Mouse (Mus musculus): ENCODE results near the gene Gon4l. TPM values are rescaled to one million over a fixed set of nuclear protein-coding genes. Genes with fewer than 3 reads are reported as not detected.

Gon4l gene
- total and polyA plus RNA-seq, 3 experiments, result 33.8 to 52.2 (median 35.0) TPM

DNA sequence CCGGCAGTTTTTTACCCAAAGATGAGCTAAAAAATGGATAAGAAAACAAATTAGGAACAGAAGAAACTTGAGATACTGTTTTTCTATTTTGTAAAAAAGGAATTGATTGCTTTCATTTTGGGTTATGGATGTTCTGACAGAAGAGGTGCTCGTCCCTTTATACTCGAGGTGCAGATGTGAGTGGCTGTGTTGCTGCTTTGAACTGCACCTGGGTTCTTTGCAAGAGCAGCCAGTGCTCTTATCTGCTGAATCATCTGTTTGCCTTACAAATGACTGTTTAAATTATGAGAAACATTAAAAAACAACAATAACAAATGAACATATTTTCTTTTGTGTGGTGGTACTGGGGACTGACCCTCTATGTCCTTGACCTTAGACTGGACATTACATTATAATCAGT lies 94.5 kb downstream of the Gon4l start:
- Histone ChIP-seq H3K27me3 (ENCODE audit: control insufficient read depth in 1 of 2, insufficient read depth in 2 of 2, low read length in 2 of 2) (no peaks in the 10 kb centered on the region), H3K36me3 (ENCODE audit: control insufficient read depth in 1 of 2, insufficient read depth in 2 of 2, low read length in 2 of 2) (peaks cover 11 to 40% of the 10 kb centered on the region in 2 experiments)
- no peak for DNase-seq (ENCODE audit: low read depth, low spot score)

DNA sequence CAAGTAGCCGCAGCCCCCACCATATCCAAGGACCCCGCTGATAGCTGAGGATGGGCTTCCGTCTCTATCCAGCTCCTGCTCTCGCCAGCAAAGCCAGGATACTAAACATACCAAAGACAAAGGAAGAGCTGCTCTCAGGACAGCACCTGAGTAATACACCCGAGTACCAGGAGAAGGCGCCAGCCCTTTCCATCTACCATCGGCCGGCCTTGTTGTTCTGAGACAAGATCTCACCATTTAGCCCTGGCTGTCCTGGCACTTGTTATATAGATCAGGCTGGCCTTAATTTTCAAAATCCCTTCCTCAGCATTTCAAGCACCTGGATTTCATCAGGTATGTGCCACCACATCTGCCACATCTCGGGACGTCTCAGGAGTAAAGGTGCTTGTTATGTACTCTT lies 104.0 kb downstream of the Gon4l start:
- Histone ChIP-seq H3K36me3 (ENCODE audit: control insufficient read depth in 1 of 2, insufficient read depth in 2 of 2, low read length in 2 of 2) (peaks cover 2 to 18% of the 10 kb centered on the region in 2 experiments; a peak in 2 of 4 replicates), H3K9me3 (replicated peaks; ENCODE audit: insufficient read depth, low read length) (no peaks in the 10 kb centered on the region), H3K27me3 (ENCODE audit: control insufficient read depth in 1 of 2, insufficient read depth in 2 of 2, low read length in 2 of 2) (no peaks in the 10 kb centered on the region), H3K79me2 (ENCODE audit: control insufficient read depth, insufficient read depth, low read length, poor library complexity) (peaks cover 6% of the 10 kb centered on the region), H3K27ac (ENCODE audit: control insufficient read depth, low read depth, low read length) (no peak overlapping the region), H3K4me3 (ENCODE audit: control insufficient read depth in 1 of 2, insufficient read depth in 1 of 2, low read depth in 2 of 2, low read length in 2 of 2) (no peak overlapping the region), H3K4me1 (ENCODE audit: control insufficient read depth in 1 of 2, insufficient read depth in 2 of 2, low read length in 2 of 2) (peaks cover 0 to 1% of the 10 kb centered on the region in 2 experiments; a peak in 2 of 4 replicates), H3K9ac (ENCODE audit: control insufficient read depth, low read depth, low read length, poor library complexity, severe bottlenecking) (no peak overlapping the region)
- no peak for DNase-seq (ENCODE audit: low read depth, low spot score)
- TF ChIP-seq ZMIZ1 (IDR thresholded peaks at IDR 0.05; ENCODE audit: low read depth, low read length) (no peak), RCOR1 (IDR thresholded peaks at IDR 0.05; ENCODE audit: low read depth, low read length) (no peak), CHD1 (IDR thresholded peaks at IDR 0.05; ENCODE audit: low read depth, low read length) (no peak), MEF2A (IDR thresholded peaks at IDR 0.05; ENCODE audit: extremely low read depth, insufficient replicate concordance, low read depth, low read length, poor library complexity, severe bottlenecking) (no peak), SMC3 (IDR thresholded peaks at IDR 0.05; ENCODE audit: low read depth, low read length) (no peak), POLR2AphosphoS5 (IDR thresholded peaks at IDR 0.05; ENCODE audit: borderline replicate concordance, low read depth, low read length) (no peak), GABPA (IDR thresholded peaks at IDR 0.05; ENCODE audit: low read depth, low read length) (no peak), TCF12 (IDR thresholded peaks at IDR 0.05; ENCODE audit: low read depth, low read length) (no peak), POLR2AphosphoS2 (IDR thresholded peaks at IDR 0.05; ENCODE audit: low read length) (no peak)

More for the DNA sequence above, 94.5 kb downstream of the Gon4l start:
- Histone ChIP-seq H3K79me2 (ENCODE audit: control insufficient read depth, insufficient read depth, low read length, poor library complexity) (no peaks in the 10 kb centered on the region), H3K27ac (ENCODE audit: control insufficient read depth, low read depth, low read length) (no peak overlapping the region), H3K4me3 (ENCODE audit: control insufficient read depth in 1 of 2, insufficient read depth in 1 of 2, low read depth in 2 of 2, low read length in 2 of 2) (no peak overlapping the region), H3K9ac (ENCODE audit: control insufficient read depth, low read depth, low read length, poor library complexity, severe bottlenecking) (no peak overlapping the region), H3K4me1 (ENCODE audit: control insufficient read depth in 1 of 2, insufficient read depth in 2 of 2, low read length in 2 of 2) (peaks cover 1 to 10% of the 10 kb centered on the region in 2 experiments), H3K9me3 (replicated peaks; ENCODE audit: insufficient read depth, low read length) (no peaks in the 10 kb centered on the region)
- TF ChIP-seq TCF12 (IDR thresholded peaks at IDR 0.05; ENCODE audit: low read depth, low read length) (no peak), TAL1 (IDR thresholded peaks at IDR 0.05; ENCODE audit: low read length) (no peak), MAFK (IDR thresholded peaks at IDR 0.05; ENCODE audit: borderline replicate concordance, low read depth, low read length) (no peak), NELFE (IDR thresholded peaks at IDR 0.05; ENCODE audit: low read depth, low read length) (no peak), CTCF (IDR thresholded peaks at IDR 0.05 in 2 of 3, conservative IDR thresholded peaks at IDR 0.05 in 1 of 3; ENCODE audit: control insufficient read depth in 1 of 3, insufficient read depth in 1 of 3, low read depth in 2 of 3, low read length in 3 of 3, poor library complexity in 1 of 3, severe bottlenecking in 1 of 3) (no peak), RCOR1 (IDR thresholded peaks at IDR 0.05; ENCODE audit: low read depth, low read length) (no peak), MYC (IDR thresholded peaks at IDR 0.05; ENCODE audit: low read depth, low read length) (no peak), MAZ (IDR thresholded peaks at IDR 0.05; ENCODE audit: low read depth, low read length) (no peak), MEF2A (IDR thresholded peaks at IDR 0.05; ENCODE audit: extremely low read depth, insufficient replicate concordance, low read depth, low read length, poor library complexity, severe bottlenecking) (no peak), POLR2A (IDR thresholded peaks at IDR 0.05; ENCODE audit: control insufficient read depth in 1 of 2, insufficient read depth in 1 of 2, low read depth in 1 of 2, low read length in 2 of 2, poor library complexity in 1 of 2) (no peak), GATA1 (IDR thresholded peaks at IDR 0.05; ENCODE audit: low read depth, low read length) (no peak), GABPA (IDR thresholded peaks at IDR 0.05; ENCODE audit: low read depth, low read length) (no peak), USF1 (IDR thresholded peaks at IDR 0.05; ENCODE audit: low read depth, low read length) (no peak), ZNF384 (IDR thresholded peaks at IDR 0.05; ENCODE audit: low read depth, low read length) (no peak), ELF1 (IDR thresholded peaks at IDR 0.05; ENCODE audit: low read depth, low read length) (no peak), USF2 (IDR thresholded peaks at IDR 0.05; ENCODE audit: borderline replicate concordance in 1 of 2, insufficient read depth in 1 of 2, low read depth in 1 of 2, low read length in 2 of 2) (no peak), E2F4 (IDR thresholded peaks at IDR 0.05; ENCODE audit: borderline replicate concordance, low read depth, low read length) (no peak)

Measured in MEL (cell line).